Mouse (Mus musculus): Measurements from ENCODE around the gene Vwf.

GRCm38 (mm10) chr6:125533104-125533650 is 13.4 kb upstream of the Vwf start:
- TF ChIP-seq CTCF (IDR thresholded peaks at IDR 0.05; ENCODE audit: low read depth, low read length) (no peak), TAL1 (conservative IDR thresholded peaks at IDR 0.05; ENCODE audit: low read depth, low read length) (no peak)
